Mouse (Mus musculus) CD4-positive, CD25-positive, alpha-beta regulatory T cell (primary cell): ENCODE data around the gene Pla2g4e. TPM values are rescaled to one million over a fixed set of nuclear protein-coding genes. Genes with fewer than 3 reads are reported as not detected.

ENCODE experiments used
- polyA plus RNA-seq: library from polyadenylated mRNA; unstranded; fragments of 100-300 nt; shearing (Covaris generic); gene quantifications from one replicate; pipeline ENCODE4 v1.2.1, GENCODE M21; 2017

Pla2g4e gene
- not detected for polyA plus RNA-seq

DNA sequence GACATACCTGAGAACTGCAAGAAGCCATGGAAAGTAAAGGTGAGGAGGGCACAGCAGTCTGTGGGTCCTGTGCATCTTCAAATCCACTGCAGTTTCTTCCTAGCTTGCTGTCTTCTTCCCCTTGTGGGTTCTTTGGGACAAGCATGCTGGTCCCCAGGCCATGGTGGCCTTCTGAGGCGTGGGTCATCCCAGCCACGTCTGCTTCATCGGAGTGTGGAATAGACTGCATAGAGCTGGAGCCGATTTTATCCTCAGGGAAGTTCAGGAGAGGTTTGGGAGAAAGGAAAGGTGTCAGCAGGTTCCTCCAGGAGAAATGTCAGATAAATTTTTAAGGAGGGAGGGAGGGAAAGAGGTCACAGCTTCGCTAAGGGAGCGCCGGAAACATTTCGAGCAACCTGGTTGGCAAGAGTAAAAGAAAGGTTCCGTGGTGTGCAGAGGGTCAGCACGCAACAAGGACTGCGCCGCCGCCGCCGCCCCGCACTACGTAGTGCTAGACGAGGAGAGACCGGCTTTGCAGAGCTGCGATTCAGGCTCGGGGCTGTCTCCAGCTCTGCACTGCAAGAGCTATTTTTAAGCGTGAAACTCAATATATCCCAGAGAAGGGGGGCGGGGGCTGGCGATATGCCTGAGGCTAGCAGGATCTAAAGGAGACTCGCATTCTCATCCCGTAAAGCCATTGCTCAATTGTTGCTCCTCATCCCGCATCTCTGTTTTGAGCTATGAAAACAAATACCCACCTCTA lies at the start of gene Pla2g4e:
Pla2g4e (minus strand) TSS at position 657 of the 742 bp plus-strand sequence.

DNA sequence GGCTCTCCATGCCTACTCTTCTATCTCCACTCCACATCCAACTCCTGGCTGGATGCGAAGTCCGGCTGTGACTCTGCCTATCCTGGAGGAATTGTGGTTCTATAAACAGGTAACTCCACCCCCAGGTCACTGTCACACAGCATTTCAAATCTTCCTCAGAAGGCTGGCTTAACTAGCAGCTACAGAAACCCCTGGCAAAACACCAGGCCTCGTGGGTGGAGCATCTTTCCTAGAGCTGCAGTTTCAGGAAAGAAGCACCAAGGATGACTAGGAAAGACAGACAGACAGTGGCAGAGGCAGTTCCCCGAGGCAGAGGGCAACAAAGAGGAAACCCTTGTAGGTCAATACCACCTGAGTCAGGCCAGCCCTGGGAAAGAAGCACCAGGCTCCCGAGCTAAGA lies 43.9 kb upstream of the Pla2g4e start, which contains the start of gene Pla2g4d:
Pla2g4d (minus strand) TSS at position 203 of the 400 bp plus-strand sequence.

DNA sequence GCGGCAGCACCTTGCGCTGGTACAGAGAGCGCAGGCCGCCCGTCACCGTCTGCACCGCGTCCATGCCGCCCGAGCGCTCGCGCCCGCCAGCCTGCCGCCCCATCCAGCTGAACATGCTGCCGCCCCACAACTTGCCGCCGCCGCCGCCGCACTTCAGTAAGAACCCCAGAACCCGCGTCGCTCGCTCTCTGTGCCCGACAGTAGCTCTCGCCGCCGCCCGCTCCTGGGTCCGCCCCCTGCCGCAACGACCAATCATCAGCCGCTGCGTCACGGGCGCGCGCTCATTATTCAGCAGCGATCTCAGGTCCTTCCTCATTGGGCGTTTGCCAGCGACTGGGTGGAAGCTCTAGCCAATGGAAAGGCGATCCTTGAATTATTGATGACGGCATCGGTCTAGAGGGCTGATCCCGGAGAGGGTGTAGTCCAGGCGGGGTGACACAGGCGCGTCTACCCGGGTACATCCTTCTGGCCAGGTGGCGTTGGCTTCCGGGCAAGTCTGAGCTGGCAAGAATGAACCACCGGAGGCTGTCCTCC lies 90.7 kb downstream of the Pla2g4e start, which contains the start of gene Ehd4:
Ehd4 (minus strand) TSS at position 246 of the 534 bp plus-strand sequence.

Other genes with a start within 250 kb of the Pla2g4e start
- 25.1 TPM for gene Jmjd7, start 217.9 kb downstream of the Pla2g4e start, polyA plus RNA-seq
- gene Gm28042, start 217.8 kb downstream of the Pla2g4e start, polyA plus RNA-seq = 5.5 TPM
- gene Pla2g4b, start 211.9 kb downstream of the Pla2g4e start, polyA plus RNA-seq = 2.5 TPM
- 10.8 TPM for gene Ehd4, start 90.7 kb downstream of the Pla2g4e start, polyA plus RNA-seq
- gene Pla2g4d, start 43.9 kb upstream of the Pla2g4e start, polyA plus RNA-seq = not detected
- 7.7 TPM for gene Pla2g4f, start 68.8 kb upstream of the Pla2g4e start, polyA plus RNA-seq
- 42.2 TPM for gene Vps39, start 107.8 kb upstream of the Pla2g4e start, polyA plus RNA-seq
- 22.5 TPM for gene Ganc, start 158.6 kb upstream of the Pla2g4e start, polyA plus RNA-seq
- gene Tmem87a, start 158.8 kb upstream of the Pla2g4e start, polyA plus RNA-seq = 25.4 TPM
- gene Capn3, start 210.7 kb upstream of the Pla2g4e start, polyA plus RNA-seq = 69.4 TPM